Mouse (Mus musculus) myocyte (in vitro differentiated cells): ENCODE results near the gene Rims4. TPM values are rescaled to one million over a fixed set of nuclear protein-coding genes. Genes with fewer than 3 reads are reported as not detected.

Source experiments
- H3K27me3 ChIP-seq: one replicate; pipeline ENCODE4 v1.6.1; 2011; ENCODE audit not compliant: control insufficient read depth, insufficient read depth, insufficient read length
- H3K36me3 ChIP-seq: one replicate; pipeline ENCODE4 v1.6.1; 2011; ENCODE audit not compliant: control insufficient read depth, insufficient read depth
- H3K4me2 ChIP-seq: one replicate; pipeline ENCODE4 v1.6.1; 2011; ENCODE audit warnings: low read depth, control low read depth
- H3K4me3 ChIP-seq: one replicate; pipeline ENCODE4 v1.5.1; 2011; ENCODE audit warnings: mild to moderate bottlenecking, control low read depth, moderate library complexity
- H3K79me2 ChIP-seq: one replicate; pipeline ENCODE4 v1.6.1; 2011; ENCODE audit not compliant: control insufficient read depth, insufficient read depth
- H3ac ChIP-seq: one replicate; pipeline ENCODE4 v1.6.1; 2011; ENCODE audit not compliant: control insufficient read depth, insufficient read length
- CEBPB ChIP-seq: IDR thresholded peaks from 2 replicates; pipeline ENCODE4 v1.6.1; 2011; ENCODE audit warnings: mild to moderate bottlenecking, moderate library complexity; ENCODE audit not compliant: poor library complexity, insufficient read depth, severe bottlenecking
- E2F4 ChIP-seq: IDR thresholded peaks from one replicate; pipeline ENCODE4 v1.6.1; 2011; ENCODE audit warnings: mild to moderate bottlenecking, control low read depth, moderate library complexity; ENCODE audit not compliant: insufficient read depth
- MAX ChIP-seq: IDR thresholded peaks from one replicate; pipeline ENCODE4 v1.6.1; 2011; ENCODE audit warnings: low read depth, mild to moderate bottlenecking, control low read depth
- MYOD1 ChIP-seq, 3 experiments: IDR thresholded peaks; one replicate each; pipeline ENCODE4 v1.6.1; 2011; ENCODE audit warnings: control low read depth in 2 of 3, low read depth in 2 of 3, mild to moderate bottlenecking in 2 of 3, moderate library complexity in 1 of 3; ENCODE audit not compliant: insufficient read length in 2 of 3, control insufficient read depth in 1 of 3
- MYOG ChIP-seq, 3 experiments: IDR thresholded peaks; one replicate each; pipeline ENCODE4 v1.6.1; 2011; ENCODE audit warnings: control low read depth in 2 of 3, low read depth in 2 of 3, mild to moderate bottlenecking in 2 of 3; ENCODE audit not compliant: insufficient read length in 2 of 3, control insufficient read depth in 1 of 3, insufficient read depth in 1 of 3
- POLR2A ChIP-seq: IDR thresholded peaks from one replicate; pipeline ENCODE4 v1.6.1; 2011; ENCODE audit warnings: low read depth, mild to moderate bottlenecking, control low read depth, moderate library complexity; ENCODE audit not compliant: insufficient read length
- POLR2AphosphoS2 ChIP-seq: IDR thresholded peaks from one replicate; pipeline ENCODE4 v1.6.1; 2011; ENCODE audit warnings: low read depth, control low read depth; ENCODE audit not compliant: insufficient read length
- REST ChIP-seq: IDR thresholded peaks from one replicate; pipeline ENCODE4 v1.6.1; 2011; ENCODE audit warnings: mild to moderate bottlenecking, control low read depth, moderate library complexity; ENCODE audit not compliant: insufficient read depth, insufficient read length
- SRF ChIP-seq: IDR thresholded peaks from one replicate; pipeline ENCODE4 v1.6.1; 2011; ENCODE audit warnings: low read depth; ENCODE audit not compliant: control insufficient read depth, insufficient read length
- TCF12 ChIP-seq: IDR thresholded peaks from one replicate; pipeline ENCODE4 v1.6.1; 2011; ENCODE audit warnings: mild to moderate bottlenecking, control low read depth; ENCODE audit not compliant: poor library complexity, insufficient read depth, severe bottlenecking
- TCF3 ChIP-seq: IDR thresholded peaks from one replicate; pipeline ENCODE4 v1.6.1; 2011; ENCODE audit warnings: low read depth, control low read depth; ENCODE audit not compliant: insufficient read length
- USF1 ChIP-seq: IDR thresholded peaks from one replicate; pipeline ENCODE4 v1.6.1; 2011; ENCODE audit warnings: low read depth, mild to moderate bottlenecking, control low read depth, moderate library complexity
- polyA plus RNA-seq: library from polyadenylated mRNA; unstranded; fragments of >200 nt; fragmentation: generic; extraction: Trizol; gene quantifications from one replicate; pipeline ENCODE4 v1.2.1, GENCODE M21; 2012; ENCODE audit warnings: missing spikeins

Rims4 gene
- polyA plus RNA-seq, 1 experiment = not detected

DNA sequence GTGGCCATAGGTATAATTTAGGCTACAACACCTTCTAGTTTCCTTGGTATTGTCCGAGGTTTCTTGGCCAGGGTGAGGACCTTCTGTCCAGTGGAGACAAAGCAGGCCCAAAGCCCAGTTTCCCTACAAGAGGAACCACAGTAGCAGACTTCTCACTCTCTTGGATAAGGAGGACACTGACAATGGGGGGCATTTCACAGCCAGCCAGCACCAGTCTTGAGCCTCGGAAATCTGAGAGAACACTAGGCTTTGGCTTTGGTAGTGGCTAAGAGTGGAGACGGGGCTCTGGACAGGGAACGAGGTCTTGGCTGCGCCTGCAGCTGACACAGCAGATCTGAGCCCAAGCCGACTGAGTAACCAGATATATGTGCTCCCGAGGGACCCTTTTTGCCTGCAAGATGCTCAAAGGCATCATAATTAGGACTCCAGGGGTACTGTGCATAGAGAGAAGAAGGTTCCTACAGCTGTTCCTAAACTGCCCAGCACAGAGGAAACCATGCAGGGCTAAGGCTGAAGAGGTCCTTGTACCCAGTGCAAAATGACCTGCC lies 20.4 kb downstream of the Rims4 start:
- no peak overlapping the region for H3K4me2 ChIP-seq
- TF ChIP-seq MYOD1 (IDR thresholded peaks at IDR 0.05; ENCODE audit: control insufficient read depth in 1 of 3, insufficient read length in 2 of 3, low read depth in 2 of 3) = no peak
- no peak for TF ChIP-seq TCF3
- TF ChIP-seq E2F4 = no peak
- TF ChIP-seq TCF12 = no peak
- no peak for TF ChIP-seq SRF
- TF ChIP-seq CEBPB = no peak
- no peak for TF ChIP-seq POLR2AphosphoS2
- TF ChIP-seq POLR2A = no peak
- TF ChIP-seq MYOG (IDR thresholded peaks at IDR 0.05; ENCODE audit: control insufficient read depth in 1 of 3, insufficient read depth in 1 of 3, insufficient read length in 2 of 3, low read depth in 2 of 3) = no peak
- TF ChIP-seq REST = no peak
- no peak for TF ChIP-seq USF1
- no peak for TF ChIP-seq MAX
- no peaks in the 10 kb centered on the region for H3K36me3 ChIP-seq
- H3ac ChIP-seq = no peak overlapping the region
- no peaks in the 10 kb centered on the region for H3K79me2 ChIP-seq
- H3K27me3 ChIP-seq = peaks cover 59% of the 10 kb centered on the region
- no peak overlapping the region for H3K4me3 ChIP-seq

DNA sequence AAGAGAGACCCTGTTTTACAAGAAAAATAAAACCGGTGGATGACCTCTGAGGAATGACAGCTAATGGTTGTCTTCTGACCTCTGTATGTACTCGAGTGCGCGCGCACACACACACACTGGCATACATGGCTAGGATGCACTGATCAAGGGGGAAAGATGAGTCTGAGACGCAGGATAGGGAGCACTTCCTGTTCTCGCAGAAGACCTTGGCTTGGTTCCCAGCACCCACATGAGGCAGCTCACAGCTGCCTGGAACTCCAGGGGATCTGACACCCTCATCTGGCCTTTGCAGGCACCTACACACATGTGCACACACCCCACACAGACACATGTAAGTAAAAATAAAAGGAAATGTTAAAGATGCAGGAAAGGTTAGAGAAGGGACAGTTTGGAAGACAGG lies 21.5 kb downstream of the Rims4 start:
- TF ChIP-seq MYOD1 (IDR thresholded peaks at IDR 0.05; ENCODE audit: control insufficient read depth in 1 of 3, insufficient read length in 2 of 3, low read depth in 2 of 3) (no peak), TCF3 (no peak), POLR2AphosphoS2 (no peak), CEBPB (no peak), POLR2A (no peak), SRF (no peak), MAX (no peak), MYOG (IDR thresholded peaks at IDR 0.05; ENCODE audit: control insufficient read depth in 1 of 3, insufficient read depth in 1 of 3, insufficient read length in 2 of 3, low read depth in 2 of 3) (no peak), TCF12 (no peak), REST (no peak), E2F4 (no peak), USF1 (no peak)
- H3K36me3 ChIP-seq = no peaks in the 10 kb centered on the region
- no peak overlapping the region for H3K4me2 ChIP-seq
- peaks cover 54% of the 10 kb centered on the region for H3K27me3 ChIP-seq
- H3ac ChIP-seq = no peak overlapping the region
- H3K4me3 ChIP-seq = no peak overlapping the region
- H3K79me2 ChIP-seq = no peaks in the 10 kb centered on the region

DNA sequence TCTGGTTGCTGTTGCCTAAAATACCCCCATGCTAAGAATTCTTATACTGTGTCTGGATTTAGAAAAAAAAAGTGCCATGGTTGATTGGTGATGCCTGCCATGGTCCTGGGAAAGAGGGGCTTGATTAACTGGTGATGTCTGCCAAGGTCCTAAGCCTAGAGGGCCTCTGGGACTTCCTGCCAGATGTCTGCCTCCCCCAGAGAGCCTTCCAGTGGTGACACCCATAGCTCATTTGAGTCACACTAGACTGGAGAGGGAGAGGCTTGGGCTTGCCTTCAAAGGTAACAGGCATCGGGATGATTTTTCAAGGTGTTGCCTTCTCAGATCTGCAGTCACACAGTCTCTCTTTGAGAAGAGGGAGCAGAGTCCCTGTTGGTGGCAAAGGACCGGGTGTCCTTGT lies 23.3 kb downstream of the Rims4 start:
- Histone ChIP-seq H3K4me2 (no peak overlapping the region), H3K27me3 (peaks cover 44% of the 10 kb centered on the region), H3K36me3 (no peaks in the 10 kb centered on the region), H3ac (no peak overlapping the region), H3K79me2 (no peaks in the 10 kb centered on the region), H3K4me3 (no peak overlapping the region)
- TF ChIP-seq POLR2A (no peak), TCF3 (no peak), MYOG (IDR thresholded peaks at IDR 0.05; ENCODE audit: control insufficient read depth in 1 of 3, insufficient read depth in 1 of 3, insufficient read length in 2 of 3, low read depth in 2 of 3) (no peak), POLR2AphosphoS2 (no peak), CEBPB (no peak), USF1 (no peak), REST (no peak), E2F4 (no peak), TCF12 (no peak), MYOD1 (IDR thresholded peaks at IDR 0.05; ENCODE audit: control insufficient read depth in 1 of 3, insufficient read length in 2 of 3, low read depth in 2 of 3) (no peak), MAX (no peak)

DNA sequence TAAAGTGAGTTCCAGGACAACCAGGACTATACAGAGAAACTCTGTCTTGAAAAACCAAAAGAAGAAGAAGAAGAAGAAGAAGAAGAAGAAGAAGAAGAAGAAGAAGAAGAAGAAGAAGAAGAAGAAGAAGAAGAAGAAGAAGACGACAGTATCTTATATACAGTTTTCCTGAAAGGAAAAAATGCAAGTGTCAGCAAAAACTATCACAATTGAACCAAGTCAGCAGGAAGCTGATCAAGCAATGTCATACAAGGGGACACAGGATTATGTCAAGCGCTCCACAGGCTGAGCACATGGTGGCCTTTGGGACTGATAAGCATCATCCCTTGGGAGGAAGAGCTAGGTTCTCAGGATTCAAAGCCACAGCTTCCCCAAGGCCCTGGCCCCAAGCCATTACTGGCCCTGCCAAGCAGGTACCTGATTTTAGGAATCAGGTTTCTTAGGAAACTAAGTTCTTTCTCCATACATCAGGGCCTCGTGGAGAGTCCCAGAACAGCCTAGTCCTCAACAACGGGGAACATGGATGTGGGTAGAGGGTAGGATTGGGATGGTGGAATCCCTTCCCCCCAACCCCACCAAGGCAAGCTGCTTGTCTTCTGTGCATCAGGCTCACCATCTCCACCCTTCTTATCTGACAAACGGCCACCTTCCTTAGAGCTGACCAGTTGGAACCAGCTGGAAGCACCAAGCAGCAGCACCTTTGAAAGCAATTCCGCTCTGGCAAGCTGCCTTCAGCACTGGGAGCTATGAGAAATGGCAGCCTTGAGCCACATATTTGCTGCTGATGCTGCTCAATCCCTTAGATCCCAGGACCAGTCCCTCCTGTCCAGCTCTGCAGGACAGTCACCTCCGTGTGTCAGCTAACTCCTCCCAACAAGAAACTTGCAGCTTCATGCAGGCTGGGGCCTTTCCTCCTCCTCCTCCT lies 24.8 kb downstream of the Rims4 start:
- Histone ChIP-seq H3K36me3 (no peaks in the 10 kb centered on the region), H3K79me2 (no peaks in the 10 kb centered on the region), H3K27me3 (peaks cover 36% of the 10 kb centered on the region), H3ac (no peak overlapping the region), H3K4me3 (no peak overlapping the region), H3K4me2 (no peak overlapping the region)
- TF ChIP-seq USF1 (no peak), REST (no peak), MAX (no peak), POLR2AphosphoS2 (no peak), MYOG (IDR thresholded peaks at IDR 0.05; ENCODE audit: control insufficient read depth in 1 of 3, insufficient read depth in 1 of 3, insufficient read length in 2 of 3, low read depth in 2 of 3) (no peak), POLR2A (no peak), MYOD1 (IDR thresholded peaks at IDR 0.05; ENCODE audit: control insufficient read depth in 1 of 3, insufficient read length in 2 of 3, low read depth in 2 of 3) (no peak), E2F4 (no peak)
